Mouse (Mus musculus) hindbrain, embryonic 12.5 days (tissue): Measurements from ENCODE around the gene Procr. TPM values are rescaled to one million over a fixed set of nuclear protein-coding genes. Genes with fewer than 3 reads are reported as not detected.
A peak's percentile ranks its signal among the peaks of the same experiment; 100 is the strongest.

Experiments
- ATAC-seq: fragments of 200-750 bp; cut with Nextera tagmentation; 2 replicates; pipeline ENCODE4 v1.8.0; 2017; ENCODE audit warnings: moderate TSS enrichment; ENCODE audit not compliant: low FRiP score
- H3K27ac ChIP-seq: fragments of 300-500 bp; sonication (generic); 2 replicates; pipeline ENCODE4 v1.5.1; 2016; ENCODE audit warnings: mild to moderate bottlenecking
- H3K27me3 ChIP-seq: fragments of 300-500 bp; sonication (generic); 2 replicates; pipeline ENCODE4 v1.6.1; 2016; ENCODE audit warnings: mild to moderate bottlenecking
- H3K36me3 ChIP-seq: fragments of 300-500 bp; sonication (generic); 2 replicates; pipeline ENCODE4 v1.6.1; 2016; ENCODE audit warnings: mild to moderate bottlenecking
- H3K4me1 ChIP-seq: fragments of 300-500 bp; sonication (generic); 2 replicates; pipeline ENCODE4 v1.6.1; 2016
- H3K4me2 ChIP-seq: fragments of 300-500 bp; sonication (generic); replicated peaks from 2 replicates; pipeline ENCODE4 v1.6.1; 2016; ENCODE audit warnings: mild to moderate bottlenecking
- H3K4me3 ChIP-seq: fragments of 300-500 bp; sonication (generic); 2 replicates; pipeline ENCODE4 v1.5.1; 2016; ENCODE audit warnings: mild to moderate bottlenecking
- H3K9ac ChIP-seq: fragments of 300-500 bp; sonication (generic); 2 replicates; pipeline ENCODE4 v1.6.1; 2016; ENCODE audit warnings: mild to moderate bottlenecking, moderate library complexity
- H3K9me3 ChIP-seq: fragments of 300-500 bp; sonication (generic); replicated peaks from 2 replicates; pipeline ENCODE4 v1.6.1; 2016; ENCODE audit warnings: mild to moderate bottlenecking
- WGBS: fragments of 180-500 bp; shearing (Covaris S2); methylation state at CpG from one replicate; pipeline ENCODE4 v1.1.7; 2016; 5-methylcytosine and 5-hydroxymethylcytosine counted together
- polyA plus RNA-seq: library from polyadenylated mRNA; unstranded; fragments of >200 nt; fragmentation: Nextera tagmentation; extraction: Ambion mirVana; gene quantifications from 2 replicates; pipeline ENCODE4 v1.2.1, GENCODE M21; 2016

The Procr gene
- polyA plus RNA-seq, result 3.4 and 4.1 TPM in 2 replicates

DNA sequence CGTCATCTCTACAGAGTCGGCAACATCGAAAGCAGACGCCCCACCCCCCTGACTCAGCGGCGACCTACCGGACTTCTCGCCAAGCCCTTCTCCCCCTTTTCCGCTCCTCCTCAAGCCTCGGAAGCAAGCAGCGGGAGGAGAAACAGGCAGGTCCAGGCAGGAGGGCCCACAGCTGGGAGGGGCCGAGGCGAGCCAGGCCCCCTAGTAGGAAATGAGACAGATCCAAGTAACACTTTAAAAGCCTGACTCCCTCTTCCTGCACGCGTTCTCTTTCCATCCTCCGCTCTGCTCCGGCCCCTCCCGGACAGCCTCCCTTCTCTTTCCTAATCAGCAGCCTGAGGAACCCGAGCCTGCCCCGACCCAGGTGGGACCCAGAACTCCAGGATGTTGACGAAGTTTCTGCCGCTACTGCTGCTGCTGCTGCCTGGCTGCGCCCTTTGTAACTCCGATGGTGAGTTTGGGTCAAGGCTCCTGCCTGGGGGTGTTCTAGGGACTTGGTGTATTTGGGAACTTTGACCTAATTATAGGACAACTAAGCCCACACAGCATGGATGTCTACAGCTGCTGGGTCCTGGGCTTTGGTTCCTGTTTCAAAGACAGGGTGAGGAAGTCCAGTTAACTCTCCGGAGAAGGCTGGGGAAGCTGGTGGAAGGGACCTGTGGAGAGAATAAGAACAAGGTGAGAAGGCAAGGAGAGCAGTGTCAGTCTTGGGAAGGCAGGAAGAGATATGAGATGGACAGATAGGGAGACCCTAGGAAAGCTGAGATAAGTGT lies at the start of gene Procr:
TSS of gene Procr (plus strand) at position 104 of the 773 bp plus-strand sequence.
- Histone ChIP-seq H3K27me3 (peaks cover 11% of the 10 kb centered on the region), H3K9ac (peak within 1 kb of the TSS; percentile 40; the same call in 1 of the 2 replicates), H3K27ac (no peak within 1 kb of the TSS), H3K4me3 (peak within 1 kb of the TSS; percentile 27), H3K4me1 (peaks cover 7% of the 10 kb centered on the region; the same call in 1 of the 2 replicates), H3K36me3 (no peaks in the 10 kb centered on the region), H3K9me3 (no peaks in the 10 kb centered on the region), H3K4me2 (peak within 1 kb of the TSS; percentile 51)
- 2% methylated on average over 25 of the region's 25 CpGs for WGBS
- no peak for ATAC-seq

DNA sequence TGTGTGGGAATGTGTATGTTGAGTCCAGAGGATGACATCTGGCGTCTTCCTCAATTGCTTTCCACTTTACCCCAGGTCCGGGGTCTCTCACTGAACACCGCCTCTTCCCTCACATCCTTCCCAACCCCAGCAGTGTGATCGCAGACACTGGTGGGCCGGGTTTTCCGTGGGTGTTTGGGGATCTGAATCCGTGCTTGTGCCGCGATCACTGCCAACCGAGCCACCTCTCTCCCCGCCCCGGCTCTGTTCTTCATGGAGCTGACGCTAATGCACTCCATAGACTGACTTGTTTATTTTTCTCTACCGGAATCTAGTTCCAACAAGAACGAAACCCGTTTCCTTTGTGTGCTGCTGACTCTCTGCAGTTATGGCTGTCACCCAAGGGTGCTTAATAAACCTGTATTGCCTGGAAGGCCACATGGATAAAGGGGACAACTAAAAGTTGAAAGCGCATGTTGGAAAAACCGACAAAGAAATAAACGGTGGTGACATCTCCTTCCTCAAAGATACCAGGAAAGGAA lies 49.5 kb upstream of the Procr start:
- WGBS, result 88% methylated on average over 19 of the region's 19 CpGs
- Histone ChIP-seq H3K4me3 (no peak overlapping the region), H3K9ac (no peak overlapping the region), H3K27me3 (no peaks in the 10 kb centered on the region), H3K4me2 (no peak overlapping the region), H3K36me3 (peaks cover 43% of the 10 kb centered on the region), H3K4me1 (no peaks in the 10 kb centered on the region; the same call in 1 of the 2 replicates), H3K9me3 (no peaks in the 10 kb centered on the region), H3K27ac (no peak overlapping the region)
- no peak for ATAC-seq

DNA sequence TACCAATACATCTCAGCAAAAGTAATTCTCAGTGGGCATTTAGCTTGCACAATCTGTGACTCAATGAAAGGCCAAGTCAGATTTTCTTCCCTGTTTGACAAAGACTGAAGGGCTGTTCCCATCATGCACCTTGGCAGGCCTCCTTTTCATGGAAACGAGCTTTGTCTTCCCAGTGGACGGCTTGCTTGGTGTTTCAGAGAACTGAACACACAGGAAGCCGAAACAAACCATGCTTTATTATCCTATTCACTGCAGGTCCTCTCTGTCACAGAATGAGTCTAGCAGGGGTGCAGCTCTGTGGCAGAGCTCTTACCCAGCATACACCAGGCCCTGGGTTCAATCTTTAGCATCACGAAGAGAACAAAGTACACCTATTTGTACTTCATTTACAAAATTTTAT lies 47.3 kb upstream of the Procr start:
- Histone ChIP-seq H3K27me3 (no peaks in the 10 kb centered on the region), H3K4me1 (no peaks in the 10 kb centered on the region; the same call in 1 of the 2 replicates), H3K36me3 (peaks cover 58% of the 10 kb centered on the region), H3K9ac (no peak overlapping the region), H3K4me3 (no peak overlapping the region), H3K27ac (peak overlapping the region; percentile 35; the same call in 1 of the 2 replicates), H3K9me3 (no peaks in the 10 kb centered on the region), H3K4me2 (no peak overlapping the region)
- WGBS, result 33% methylated on average over 4 of the region's 4 CpGs
- peak; percentile 67 for ATAC-seq

- Histone ChIP-seq H3K4me3 (no peak overlapping the region), H3K36me3 (peaks cover 72% of the 10 kb centered on the region), H3K27me3 (no peaks in the 10 kb centered on the region), H3K9ac (no peak overlapping the region), H3K4me1 (no peaks in the 10 kb centered on the region; the same call in 1 of the 2 replicates), H3K4me2 (no peak overlapping the region), H3K27ac (no peak overlapping the region), H3K9me3 (no peaks in the 10 kb centered on the region)
- no peak for ATAC-seq
- 87% methylated on average over 4 of the region's 4 CpGs for WGBS
These were observed 43.7 kb upstream of the Procr start for GRCm38 (mm10) chr2:155707251-155707650.

DNA sequence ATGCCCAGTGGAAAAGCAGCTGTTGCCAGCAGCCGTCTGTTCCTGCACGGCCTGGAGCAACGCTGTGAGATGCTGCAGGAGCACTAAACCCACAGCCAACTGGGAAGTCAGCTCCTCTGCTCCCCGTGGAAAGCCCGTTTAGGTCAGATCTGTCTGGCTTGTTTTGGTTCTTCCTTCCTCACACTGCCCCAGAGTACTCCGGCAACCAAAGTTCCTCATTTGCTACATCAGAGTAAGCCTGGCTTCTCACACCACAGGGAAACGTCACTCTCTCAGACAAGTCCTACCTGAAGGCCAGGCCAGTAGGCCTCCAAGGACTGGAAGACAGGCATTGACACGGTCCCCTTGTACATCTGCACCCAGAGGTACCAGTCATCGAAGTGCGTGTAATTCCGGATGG lies 40.4 kb upstream of the Procr start:
- no peak overlapping the region for H3K4me3 ChIP-seq
- WGBS, result 89% methylated on average over 11 of the region's 11 CpGs
- ATAC-seq, result no peak
- H3K36me3 ChIP-seq, result peaks cover 82% of the 10 kb centered on the region
- no peak overlapping the region for H3K27ac ChIP-seq
- H3K27me3 ChIP-seq, result no peaks in the 10 kb centered on the region
- H3K4me2 ChIP-seq, result no peak overlapping the region
- H3K9me3 ChIP-seq, result no peaks in the 10 kb centered on the region
- H3K9ac ChIP-seq, result no peak overlapping the region
- no peaks in the 10 kb centered on the region for H3K4me1 ChIP-seq

GRCm38 (mm10) chr2:155717082-155717990 lies 33.6 kb upstream of the Procr start:
- no peak overlapping the region for H3K4me2 ChIP-seq
- 89% methylated on average over 12 of the region's 12 CpGs for WGBS
- no peaks in the 10 kb centered on the region for H3K27me3 ChIP-seq
- H3K9me3 ChIP-seq, result no peaks in the 10 kb centered on the region
- H3K9ac ChIP-seq, result no peak overlapping the region
- peaks cover 84% of the 10 kb centered on the region for H3K36me3 ChIP-seq
- H3K4me1 ChIP-seq, result no peaks in the 10 kb centered on the region
- H3K27ac ChIP-seq, result no peak overlapping the region
- ATAC-seq, result no peak
- no peak overlapping the region for H3K4me3 ChIP-seq

GRCm38 (mm10) chr2:155720585-155720984 lies 30.3 kb upstream of the Procr start:
- H3K9me3 ChIP-seq, result no peaks in the 10 kb centered on the region
- no peaks in the 10 kb centered on the region for H3K4me1 ChIP-seq
- H3K27ac ChIP-seq, result no peak overlapping the region
- H3K9ac ChIP-seq, result no peak overlapping the region
- H3K4me3 ChIP-seq, result no peak overlapping the region
- no peak for ATAC-seq
- WGBS, result 89% methylated on average over 5 of the region's 5 CpGs
- H3K27me3 ChIP-seq, result no peaks in the 10 kb centered on the region
- H3K36me3 ChIP-seq, result peaks cover 59% of the 10 kb centered on the region
- no peak overlapping the region for H3K4me2 ChIP-seq

DNA sequence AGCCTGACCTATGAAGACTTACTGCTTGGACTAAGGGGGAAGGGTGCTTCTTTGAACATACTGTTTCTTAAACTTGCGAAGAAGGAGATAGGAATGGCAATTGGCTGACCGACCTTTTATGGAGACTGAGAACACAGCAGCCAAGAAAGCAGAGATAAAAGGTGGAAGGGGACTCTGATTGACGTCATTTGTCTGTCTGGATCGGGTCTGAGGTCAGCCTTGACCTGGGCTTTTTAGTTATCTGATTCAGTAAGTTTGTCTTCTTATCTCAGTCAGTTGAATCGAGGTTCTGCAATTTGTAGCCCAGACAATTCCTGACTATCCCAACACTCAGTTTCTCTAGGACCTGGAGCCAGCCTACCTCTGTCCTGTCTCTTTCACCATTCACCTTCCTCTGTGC lies 26.9 kb upstream of the Procr start:
- no peaks in the 10 kb centered on the region for H3K9me3 ChIP-seq
- no peak for ATAC-seq
- peaks cover 37% of the 10 kb centered on the region for H3K36me3 ChIP-seq

GRCm38 (mm10) chr2:155724526-155724925 lies 26.4 kb upstream of the Procr start:
- H3K36me3 ChIP-seq, result peaks cover 32% of the 10 kb centered on the region
- no peaks in the 10 kb centered on the region for H3K9me3 ChIP-seq
- H3K4me2 ChIP-seq, result no peak overlapping the region
- H3K9ac ChIP-seq, result no peak overlapping the region
- H3K4me1 ChIP-seq, result peaks cover 12% of the 10 kb centered on the region
- WGBS, result 90% methylated on average over 6 of the region's 6 CpGs
- H3K27me3 ChIP-seq, result no peaks in the 10 kb centered on the region
- no peak overlapping the region for H3K27ac ChIP-seq
- no peak overlapping the region for H3K4me3 ChIP-seq
- no peak for ATAC-seq

More for the DNA sequence above, 26.9 kb upstream of the Procr start:
- no peak overlapping the region for H3K4me2 ChIP-seq
- no peak overlapping the region for H3K4me3 ChIP-seq
- 83% methylated on average over 5 of the region's 5 CpGs for WGBS
- H3K27me3 ChIP-seq, result no peaks in the 10 kb centered on the region
- H3K27ac ChIP-seq, result no peak overlapping the region
- H3K4me1 ChIP-seq, result peaks cover 12% of the 10 kb centered on the region
- H3K9ac ChIP-seq, result no peak overlapping the region

GRCm38 (mm10) chr2:155726302-155726701 lies 24.6 kb upstream of the Procr start:
- no peaks in the 10 kb centered on the region for H3K9me3 ChIP-seq
- ATAC-seq, result no peak
- no peaks in the 10 kb centered on the region for H3K27me3 ChIP-seq
- H3K36me3 ChIP-seq, result peaks cover 17% of the 10 kb centered on the region
- H3K4me2 ChIP-seq, result no peak overlapping the region
- no peak overlapping the region for H3K27ac ChIP-seq
- H3K9ac ChIP-seq, result no peak overlapping the region
- peaks cover 12% of the 10 kb centered on the region for H3K4me1 ChIP-seq
- no peak overlapping the region for H3K4me3 ChIP-seq
- 86% methylated on average over 7 of the region's 7 CpGs for WGBS

GRCm38 (mm10) chr2:155727764-155728395 lies 23.0 kb upstream of the Procr start:
- H3K4me2 ChIP-seq, result 0 out of 2 replicates have a peak overlapping the region, but pooled peaks have one; percentile 85
- H3K4me3 ChIP-seq, result no peak overlapping the region
- no peaks in the 10 kb centered on the region for H3K9me3 ChIP-seq
- 0 out of 2 replicates have a peak overlapping the region, but pooled peaks have one; percentile 2 for H3K9ac ChIP-seq
- H3K27me3 ChIP-seq, result no peaks in the 10 kb centered on the region
- ATAC-seq, result no peak
- WGBS, result 81% methylated on average over 7 of the region's 7 CpGs
- peaks cover 12% of the 10 kb centered on the region for H3K4me1 ChIP-seq
- peaks cover 7% of the 10 kb centered on the region for H3K36me3 ChIP-seq
- H3K27ac ChIP-seq, result no peak overlapping the region
